Mouse (Mus musculus): ENCODE measurements around the gene Eno4.

Gene Eno4

GRCm38 (mm10) chr19:58975216-58975863, 32.1 kb downstream of the Eno4 start:
- no peak for DNase-seq

- DNase-seq: no peak
Observed at GRCm38 (mm10) chr19:58978401-58979171, 35.4 kb downstream of the Eno4 start.

- DNase-seq: no peak
Observed at GRCm38 (mm10) chr19:58979436-58980055, 36.3 kb downstream of the Eno4 start.

- DNase-seq: no peak
Observed at GRCm38 (mm10) chr19:58980056-58980440, 36.8 kb downstream of the Eno4 start.

- no peak for DNase-seq
Observed at GRCm38 (mm10) chr19:58981571-58981970, 38.3 kb downstream of the Eno4 start.

GRCm38 (mm10) chr19:59002827-59003226, 59.6 kb downstream of the Eno4 start:
- no peak for DNase-seq

GRCm38 (mm10) chr19:59006577-59007340, 63.5 kb downstream of the Eno4 start:
- DNase-seq: no peak

- DNase-seq: no peak
Observed at GRCm38 (mm10) chr19:59010802-59011201, 67.6 kb downstream of the Eno4 start.
